Mouse (Mus musculus) megakaryocyte progenitor cell, adult 5-6 weeks (primary cell): ENCODE results near the gene Tmem81. TPM values are rescaled to one million over a fixed set of nuclear protein-coding genes. Genes with fewer than 3 reads are reported as not detected.

Source experiments
- ATAC-seq: replicated peaks from 2 replicates; pipeline ENCODE4 v1.8.0; 2016; ENCODE audit warnings: mild to moderate bottlenecking, moderate TSS enrichment, inconsistent platforms; ENCODE audit not compliant: poor library complexity
- total RNA-seq, 2 experiments: library from RNA; stranded (forward) in 1 of 2; stranded (reverse) in 1 of 2; fragments of 157-497, 149-512 nt in 1 of 2; fragments of 200-1000 nt in 1 of 2; gene quantifications; 2 replicates each; pipeline versions ENCODE4 v1.2.3 to v1.2.4; 2015 to 2017

Tmem81 gene
- total RNA-seq, 2 experiments from 2014 or later: 3.0 to 4.3 TPM

DNA sequence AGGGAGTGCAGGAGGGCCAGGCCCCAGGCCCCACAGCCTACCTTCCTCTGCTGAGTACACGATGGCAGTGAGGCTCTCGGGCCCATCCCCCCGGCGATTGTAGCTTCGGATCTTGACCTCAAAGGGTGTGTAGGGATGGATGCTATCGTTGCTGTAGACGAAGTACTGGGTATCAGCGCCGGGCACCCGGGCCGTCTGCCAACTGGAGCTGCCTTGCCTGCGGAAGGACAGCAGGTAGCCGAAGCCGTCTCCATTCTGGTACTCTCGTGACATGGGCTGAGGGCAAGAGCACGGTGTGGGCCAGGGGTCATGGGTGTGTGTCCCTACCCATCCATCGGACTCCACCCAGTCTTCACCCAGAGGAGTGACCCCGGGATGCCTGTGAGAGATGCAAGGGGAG lies 12.6 kb downstream of the Tmem81 start:
- no peak for ATAC-seq

DNA sequence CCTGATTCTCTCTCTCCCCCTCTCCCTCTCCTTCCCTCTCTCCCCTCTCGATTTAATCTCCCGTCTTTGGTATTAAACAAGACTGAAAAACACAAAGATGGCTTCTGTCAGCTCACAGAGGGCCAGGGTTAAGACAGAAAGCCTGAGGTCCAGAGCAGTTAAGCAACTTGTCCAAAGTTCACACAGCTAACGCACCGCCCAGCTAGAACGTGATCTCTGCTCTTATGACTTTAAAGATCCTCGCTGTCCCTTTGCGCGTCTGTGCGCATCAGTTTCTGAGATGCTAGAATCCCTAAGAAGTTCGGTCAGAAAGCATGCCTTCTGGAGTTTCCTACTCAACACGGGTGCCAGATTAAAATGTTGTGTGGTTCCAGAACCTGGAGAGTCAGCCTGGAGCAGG lies 13.7 kb downstream of the Tmem81 start:
- ATAC-seq: no peak

DNA sequence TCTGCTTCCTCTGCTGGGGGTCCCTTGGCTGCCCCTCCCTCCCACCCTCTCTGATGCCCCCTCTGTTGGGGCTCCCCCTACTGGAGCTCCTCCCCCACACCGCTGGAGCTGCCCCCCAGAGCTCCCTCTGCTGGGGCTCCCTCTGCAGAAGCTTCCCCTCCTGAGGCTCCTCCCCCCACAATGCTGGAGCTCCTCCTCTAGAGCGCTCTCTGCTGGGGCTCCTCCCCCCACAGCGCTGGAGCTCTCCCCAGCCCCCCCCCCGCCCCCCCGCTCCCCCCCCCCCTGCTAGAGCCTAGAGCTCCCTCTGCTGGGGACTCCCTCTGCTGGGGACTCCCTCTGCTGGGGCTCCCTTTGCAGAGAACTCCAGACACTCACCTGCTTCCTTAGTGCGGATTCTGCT lies 14.7 kb downstream of the Tmem81 start:
- ATAC-seq: peak; percentile 94

DNA sequence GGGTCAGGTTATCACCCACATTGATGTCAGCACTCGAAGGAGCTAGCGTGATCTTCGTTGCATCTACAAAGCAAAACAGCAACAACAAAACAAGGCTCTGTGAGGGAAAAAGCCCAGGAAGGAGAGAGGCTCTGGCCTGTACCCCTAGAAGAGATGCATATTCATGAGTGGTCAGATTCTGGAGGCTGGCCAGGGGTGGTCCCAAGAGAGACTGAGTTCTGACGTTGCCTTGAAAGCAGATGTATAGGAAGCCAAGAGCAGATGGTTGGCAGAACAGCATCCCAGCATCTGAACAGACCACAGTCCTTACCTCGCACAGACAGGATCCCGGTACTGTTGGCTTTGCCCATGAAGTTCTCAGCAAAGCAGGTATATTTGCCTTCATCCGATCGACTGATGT lies 17.0 kb downstream of the Tmem81 start:
- no peak for ATAC-seq

DNA sequence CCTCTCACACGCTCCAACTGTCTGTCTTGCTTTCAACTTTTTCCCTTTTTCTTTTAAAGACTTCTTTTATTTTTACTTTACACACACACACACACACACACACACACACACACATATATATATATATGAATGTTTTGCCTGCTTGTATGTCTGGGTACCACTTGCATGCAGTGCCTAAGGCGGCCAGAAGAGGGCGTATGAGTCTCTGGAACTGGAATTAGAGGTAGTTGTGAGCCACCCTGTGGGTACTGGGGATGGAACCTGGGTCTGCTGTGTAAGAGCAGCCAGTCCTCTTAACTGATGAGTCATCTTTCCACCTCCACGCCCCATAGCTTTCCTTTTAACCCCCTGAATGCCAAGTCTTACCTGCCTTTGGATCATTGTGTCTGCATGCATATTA lies 17.9 kb downstream of the Tmem81 start:
- peak; percentile 59 for ATAC-seq

DNA sequence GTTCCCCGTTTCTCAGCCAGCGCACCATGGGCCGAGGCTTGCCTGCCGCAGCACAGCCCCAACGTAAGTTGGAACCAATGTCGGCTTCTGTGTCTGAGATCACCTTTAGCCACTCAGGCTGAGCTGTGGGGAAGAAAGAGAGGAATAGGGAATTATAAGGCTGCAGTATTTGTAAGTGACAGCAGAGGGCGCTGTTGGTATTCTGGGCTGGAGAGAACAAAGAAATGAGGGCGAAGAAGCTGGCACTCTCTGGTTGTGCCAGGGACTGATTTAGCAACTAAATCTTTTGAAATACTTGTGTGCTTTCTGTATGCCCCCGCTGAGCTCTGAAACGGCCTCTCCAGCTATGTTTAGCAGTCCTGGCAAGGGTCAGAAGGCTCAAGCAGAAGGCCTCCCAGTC lies 19.8 kb downstream of the Tmem81 start:
- peak; percentile 73 for ATAC-seq

DNA sequence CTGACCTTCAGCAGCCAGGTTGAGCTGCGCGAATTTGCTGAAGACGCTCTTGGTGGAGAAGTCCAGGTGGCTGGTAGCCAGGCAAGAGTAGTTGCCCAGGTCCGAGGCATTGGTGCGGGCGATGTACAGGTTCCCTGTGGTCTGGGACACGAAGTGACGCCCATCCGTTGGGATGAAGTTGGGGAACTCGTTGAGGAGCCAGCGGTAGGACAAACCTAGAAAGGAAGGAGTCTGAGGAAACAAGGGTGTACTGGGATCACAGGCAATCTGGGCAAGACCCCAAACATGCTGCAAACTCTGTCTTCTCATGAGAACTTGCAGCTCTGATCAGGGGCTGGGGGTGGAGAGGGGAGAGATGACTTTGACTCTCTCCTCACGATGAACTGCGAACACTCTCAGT lies 22.0 kb downstream of the Tmem81 start:
- ATAC-seq: no peak

DNA sequence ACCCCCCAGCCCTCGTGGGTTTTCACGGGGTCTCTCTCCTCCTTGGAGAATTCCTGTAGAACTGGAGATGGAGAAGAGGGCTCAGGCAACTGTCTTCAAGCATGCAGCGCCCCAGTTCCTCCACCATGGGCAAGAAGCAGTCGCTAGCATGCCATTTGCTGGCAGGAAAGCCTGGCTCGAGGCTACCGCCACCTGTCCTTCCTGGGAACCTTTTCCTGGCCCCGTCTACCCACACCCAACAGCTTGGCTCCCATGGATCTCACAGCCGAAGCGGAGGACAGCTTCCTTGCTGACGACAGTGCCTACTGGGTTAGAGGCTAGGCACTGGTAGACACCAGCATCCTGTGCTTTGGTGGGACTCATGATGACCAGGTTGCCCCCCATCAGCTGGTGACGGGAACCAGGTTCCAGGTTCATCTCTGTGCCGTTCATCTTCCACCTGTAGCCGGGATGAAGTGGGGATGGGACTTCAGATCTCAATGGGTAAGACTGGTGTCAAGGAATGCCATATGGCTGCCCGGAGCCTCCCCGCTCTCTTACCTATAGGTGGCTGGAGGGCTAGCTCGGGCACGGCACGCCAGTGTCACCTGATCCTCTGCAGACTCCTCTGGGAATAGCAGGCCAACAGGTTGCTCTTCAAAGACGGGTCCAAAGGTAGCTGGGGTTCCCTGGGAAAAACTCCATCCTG lies 22.8 kb downstream of the Tmem81 start:
- ATAC-seq: no peak

DNA sequence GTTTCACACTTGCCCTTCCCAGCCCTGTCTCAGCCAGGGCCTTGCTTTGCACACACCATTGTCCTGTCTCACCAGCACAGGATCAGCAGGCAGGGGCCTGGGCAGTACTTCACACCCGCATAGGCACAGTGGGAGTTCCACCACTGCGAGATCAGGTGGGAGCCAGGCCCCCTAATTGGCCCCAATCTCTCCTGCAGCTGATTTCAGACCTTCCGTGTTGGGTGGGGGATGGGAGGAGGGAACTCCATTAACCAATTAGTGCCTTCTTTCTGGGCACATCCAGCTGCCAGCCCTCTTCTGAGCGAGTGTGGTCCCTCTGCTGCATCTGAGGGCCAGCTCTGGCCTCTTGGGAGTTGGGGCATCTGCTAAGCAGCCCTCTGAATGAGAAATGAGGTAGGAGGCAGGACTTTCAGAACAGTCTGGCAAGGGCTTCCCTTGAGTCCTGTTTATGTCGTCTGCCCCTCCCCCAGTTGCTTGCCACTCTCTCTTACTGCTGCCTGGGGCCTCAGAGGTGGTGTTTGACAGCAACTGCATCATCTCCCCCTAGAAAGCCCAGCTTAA lies 24.7 kb downstream of the Tmem81 start:
- ATAC-seq: no peak

DNA sequence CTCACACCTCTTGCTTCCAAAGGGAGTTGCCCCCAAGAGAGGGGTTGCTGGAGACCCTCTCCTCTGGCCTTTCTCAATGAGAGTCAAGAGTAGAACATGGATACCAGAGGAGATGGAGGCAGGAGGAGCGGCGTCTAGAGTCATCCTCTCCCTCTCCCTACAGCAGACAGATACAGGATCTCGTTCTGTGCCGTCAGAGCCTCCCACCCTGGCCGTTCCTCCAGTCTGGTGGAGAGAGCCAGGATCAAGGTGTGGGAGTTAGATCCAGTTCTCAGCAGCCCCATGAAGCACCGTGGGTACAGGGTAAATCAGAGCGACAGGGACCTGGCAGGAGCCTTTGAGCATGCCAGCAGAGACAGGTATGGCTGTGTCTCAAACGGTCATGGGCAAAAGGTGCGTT lies 26.5 kb downstream of the Tmem81 start:
- ATAC-seq: no peak

DNA sequence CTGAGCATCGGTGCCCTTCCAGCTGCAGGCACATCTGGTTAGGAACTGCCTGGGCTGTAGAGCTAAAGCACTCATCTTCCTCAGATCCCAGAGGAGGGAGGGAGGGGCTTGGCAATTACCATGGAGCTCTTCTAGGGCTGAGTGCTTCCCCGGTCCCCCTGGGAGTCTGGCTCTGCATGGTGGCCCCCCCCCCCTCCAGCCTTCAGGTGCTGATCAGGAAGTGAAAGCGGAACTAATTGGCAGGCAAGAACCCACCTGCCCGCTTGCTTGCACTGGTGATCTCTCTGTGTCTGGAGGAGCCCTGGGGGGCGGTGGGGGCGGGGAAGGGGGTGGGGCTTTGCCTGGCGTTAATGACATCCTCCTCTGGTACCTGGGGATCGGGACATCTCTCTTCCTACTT lies 27.8 kb downstream of the Tmem81 start:
- ATAC-seq: no peak

DNA sequence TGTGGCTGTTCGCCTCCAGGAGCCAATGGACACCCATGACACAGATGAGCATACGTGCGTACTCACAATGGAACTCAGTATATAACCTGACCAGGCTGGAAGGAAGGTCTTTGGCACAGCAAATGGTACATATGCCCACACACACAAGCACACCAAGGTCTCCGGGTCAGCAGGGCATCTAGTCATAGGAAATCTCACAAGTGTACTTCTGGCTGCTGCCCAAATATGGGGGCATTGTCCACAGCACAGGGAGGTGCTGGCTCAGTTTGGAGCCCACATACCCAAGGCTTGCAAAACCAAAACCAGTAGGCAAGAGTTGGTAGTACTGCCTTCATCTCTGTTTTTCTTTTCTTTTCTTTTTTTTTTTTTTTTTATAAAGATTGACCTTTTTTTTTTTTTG lies 29.5 kb downstream of the Tmem81 start:
- ATAC-seq: no peak

DNA sequence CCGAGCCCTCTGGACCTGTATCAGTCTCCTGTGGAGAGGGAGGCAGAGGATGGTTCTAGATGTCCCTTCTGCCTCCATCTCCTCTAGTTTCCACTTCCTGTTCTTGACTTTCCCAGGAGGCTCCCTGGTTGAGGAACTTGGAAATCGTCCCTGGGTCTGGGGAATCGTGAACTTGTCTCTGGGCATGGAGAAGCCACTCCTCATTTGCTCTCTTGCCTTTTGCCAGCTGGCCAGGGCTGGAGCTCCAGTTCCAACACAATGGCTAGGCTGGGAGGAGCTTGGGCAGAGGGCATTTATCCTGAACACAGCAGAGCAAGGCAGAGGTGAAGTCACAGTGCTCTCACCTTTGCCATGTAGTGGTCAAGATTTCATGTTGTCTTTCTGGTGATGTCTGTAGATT lies 30.4 kb downstream of the Tmem81 start:
- no peak for ATAC-seq

DNA sequence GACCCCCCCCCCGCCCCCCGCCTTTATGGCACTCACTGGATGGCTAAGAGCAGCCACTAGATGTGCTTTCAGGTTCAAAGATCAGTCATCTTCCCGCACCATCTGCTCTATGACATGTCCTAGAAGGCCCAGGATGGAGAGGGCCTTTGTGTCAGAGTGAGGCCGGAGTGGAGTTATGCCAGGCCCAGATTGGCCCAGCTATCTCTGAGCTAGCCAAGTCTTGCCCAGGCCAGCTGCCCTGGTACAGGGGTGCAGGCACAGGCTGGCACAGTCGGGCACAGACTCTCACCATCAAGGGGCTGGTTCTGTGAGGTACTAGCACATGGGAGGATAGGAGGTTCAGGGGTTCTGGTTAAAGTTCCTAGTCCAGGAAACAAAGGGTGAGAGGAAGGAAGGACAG lies 31.7 kb downstream of the Tmem81 start:
- no peak for ATAC-seq

DNA sequence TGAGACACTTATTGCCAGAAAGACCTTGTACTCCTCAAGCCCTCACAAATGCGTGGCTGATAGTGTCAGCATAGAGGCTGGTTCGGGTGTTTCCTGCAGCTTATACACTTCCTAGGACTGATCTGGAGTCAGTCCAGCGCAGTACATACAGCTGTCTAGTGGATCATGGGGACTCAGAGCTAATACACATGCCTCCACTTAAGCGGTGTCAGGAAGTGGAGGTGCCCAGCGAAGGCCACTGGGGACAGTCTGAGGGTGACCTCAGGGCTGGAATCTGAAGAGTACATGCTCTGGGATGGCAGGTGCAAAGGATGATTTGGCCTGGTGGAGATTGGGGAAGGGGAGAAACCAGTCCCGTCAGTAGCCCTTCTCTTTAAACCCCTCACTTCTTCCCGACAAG lies 34.7 kb downstream of the Tmem81 start:
- no peak for ATAC-seq

DNA sequence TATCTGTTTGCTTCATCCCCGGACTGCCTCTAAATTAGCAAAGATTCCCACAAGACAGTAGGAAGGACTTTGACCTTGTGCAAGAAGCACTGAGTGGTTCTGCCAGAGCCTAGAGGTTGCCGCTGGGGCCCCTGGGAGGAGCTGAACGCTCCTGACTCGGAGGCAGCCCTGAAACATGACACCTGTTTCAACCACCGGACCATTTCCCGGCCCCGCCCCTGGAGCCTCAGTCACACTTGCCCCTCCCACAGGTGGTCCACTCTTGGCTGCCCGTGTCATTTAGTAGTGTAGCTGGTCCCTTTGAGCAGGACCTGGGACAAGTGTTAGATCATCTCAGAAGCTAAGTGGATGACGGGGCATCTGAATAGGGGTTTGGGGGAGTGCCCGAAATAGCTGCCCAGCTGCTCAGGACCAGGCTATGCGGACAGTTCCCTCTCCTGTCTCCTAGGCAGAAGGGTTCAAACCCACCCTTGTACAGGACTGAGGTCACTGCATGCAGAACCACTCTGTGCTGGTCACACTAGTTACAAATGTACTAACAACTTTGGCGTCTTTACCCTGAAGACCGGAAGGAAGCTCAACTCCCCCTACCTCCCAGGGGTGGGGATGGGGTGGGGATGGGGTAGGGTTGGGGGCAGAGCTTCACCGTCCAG lies 35.3 kb downstream of the Tmem81 start:
- no peak for ATAC-seq

DNA sequence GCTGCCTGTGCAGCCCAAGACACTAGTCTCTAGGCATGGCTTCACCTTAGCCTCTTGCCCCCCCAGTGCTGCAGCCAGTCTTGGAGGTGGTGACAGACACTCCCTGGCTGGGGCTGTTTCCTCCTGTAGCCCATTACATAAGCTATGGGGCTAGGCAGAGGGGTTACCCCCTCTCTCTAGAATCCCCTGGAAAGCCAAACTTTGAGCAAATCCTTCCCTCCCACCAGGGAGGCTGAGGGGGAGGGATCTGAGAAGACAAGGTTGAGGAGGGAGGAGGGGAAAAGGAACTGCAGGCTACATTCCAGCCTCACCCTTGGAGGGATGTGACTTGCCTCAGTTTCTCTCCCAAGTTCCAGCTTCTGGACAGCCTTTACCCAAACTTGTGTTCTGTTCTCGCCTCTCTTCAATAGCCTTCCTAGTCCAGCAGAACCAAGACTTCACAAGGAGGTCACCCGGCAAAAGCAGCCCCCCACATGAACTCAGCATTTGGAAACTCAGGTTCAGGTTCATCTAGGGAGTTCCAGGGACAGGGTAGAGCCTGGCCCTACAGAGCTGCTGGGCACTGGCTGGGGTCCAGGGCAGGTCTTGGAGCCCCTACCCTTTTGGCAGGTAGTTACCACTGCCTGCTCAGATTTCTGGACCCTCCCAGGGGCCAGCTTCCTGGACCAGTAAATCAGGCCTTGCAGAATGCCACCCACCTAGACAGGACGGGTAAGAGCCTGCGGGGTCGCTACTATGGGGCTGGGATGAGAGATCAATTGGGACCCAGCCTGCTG lies 36.0 kb downstream of the Tmem81 start:
- ATAC-seq: no peak

DNA sequence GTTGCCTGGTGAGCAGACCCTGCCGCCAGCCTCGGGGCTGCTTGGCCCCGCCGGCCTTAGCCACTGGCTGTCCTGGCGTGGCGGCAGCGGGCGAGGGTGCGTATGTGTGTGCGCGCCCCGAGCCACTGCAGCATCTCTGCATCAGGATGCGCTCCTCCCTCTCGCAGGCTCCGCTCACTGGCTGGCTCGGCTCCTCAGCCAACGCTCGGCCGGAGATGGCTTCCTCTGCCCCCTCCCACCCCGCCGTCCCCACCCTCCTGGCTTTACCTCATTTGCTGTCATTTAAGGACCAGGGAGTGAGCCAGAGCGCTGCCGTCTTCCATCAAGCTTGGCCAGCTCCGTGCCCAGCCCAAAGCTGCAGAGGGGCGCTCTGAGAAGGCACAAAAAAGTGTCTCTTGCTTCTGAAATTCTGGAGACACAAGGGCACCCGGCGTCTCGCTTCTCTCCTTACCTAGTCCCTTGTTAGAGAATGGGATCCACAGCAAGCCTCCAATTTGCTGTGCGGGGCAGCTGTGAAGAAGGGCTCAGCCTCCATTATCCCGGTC lies 36.8 kb downstream of the Tmem81 start, which contains the start of gene Cntn2:
Gene Cntn2, minus strand, starts transcription at position 495 of the 545 bp plus-strand sequence.
- no peak for ATAC-seq

DNA sequence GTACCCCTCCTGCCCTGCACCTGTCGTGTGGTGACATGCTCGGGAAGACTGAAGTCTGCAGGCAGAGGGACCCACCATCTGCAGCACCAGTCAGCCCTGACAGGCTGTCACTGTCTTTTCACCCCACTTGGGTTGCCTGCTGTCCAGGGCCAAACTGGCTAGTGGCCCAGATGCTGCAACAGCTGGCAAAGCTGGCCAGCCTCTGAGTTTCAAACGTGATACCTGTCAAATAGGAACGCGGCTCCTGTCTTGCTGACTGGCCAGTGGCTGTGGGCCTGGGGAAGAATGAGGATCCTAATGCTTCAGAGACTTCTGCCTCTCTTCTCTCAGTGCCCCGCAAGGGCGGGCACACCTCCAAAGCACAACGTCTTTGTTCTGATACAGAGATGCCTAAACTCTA lies 37.8 kb downstream of the Tmem81 start:
- no peak for ATAC-seq

DNA sequence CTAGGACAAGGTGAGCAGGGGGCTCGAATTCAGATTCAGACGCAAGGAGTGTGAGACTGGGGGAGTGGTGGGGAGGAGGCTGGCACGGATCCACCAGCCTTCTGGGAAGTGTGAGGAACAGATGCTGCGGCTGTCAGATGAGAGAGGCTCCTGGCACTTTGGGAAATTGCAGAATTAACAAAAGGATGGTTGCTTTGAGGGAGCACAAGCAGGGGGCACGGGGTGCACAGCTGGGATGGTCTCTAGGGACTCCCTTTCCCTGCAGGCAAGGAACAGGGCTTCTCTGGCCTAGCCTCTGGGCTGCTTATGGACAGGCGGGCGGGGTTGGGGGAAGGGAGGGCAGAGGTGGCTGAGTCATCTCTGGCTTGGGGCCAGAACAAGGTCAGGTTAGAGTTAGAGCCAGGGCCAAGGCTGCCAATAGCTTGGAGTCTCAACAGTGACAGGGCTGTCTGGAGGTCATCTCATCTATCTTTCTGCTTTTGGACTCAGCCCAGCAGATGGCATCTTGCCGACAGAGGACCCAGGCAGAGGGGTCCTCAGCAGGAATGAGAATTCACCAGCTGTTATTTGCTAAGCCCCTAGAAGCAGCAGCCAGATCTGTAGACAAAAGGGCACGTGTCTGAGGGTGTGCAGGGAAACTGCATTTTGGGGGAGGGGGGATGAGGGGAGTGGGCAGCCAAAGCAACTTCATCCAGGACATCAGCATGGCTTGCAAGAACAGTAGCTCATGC lies 52.0 kb downstream of the Tmem81 start:
- 0 out of 2 replicates have a peak, but pooled peaks have one; percentile 31 for ATAC-seq
